Mouse (Mus musculus): ENCODE results near the gene Slamf6.

DNA sequence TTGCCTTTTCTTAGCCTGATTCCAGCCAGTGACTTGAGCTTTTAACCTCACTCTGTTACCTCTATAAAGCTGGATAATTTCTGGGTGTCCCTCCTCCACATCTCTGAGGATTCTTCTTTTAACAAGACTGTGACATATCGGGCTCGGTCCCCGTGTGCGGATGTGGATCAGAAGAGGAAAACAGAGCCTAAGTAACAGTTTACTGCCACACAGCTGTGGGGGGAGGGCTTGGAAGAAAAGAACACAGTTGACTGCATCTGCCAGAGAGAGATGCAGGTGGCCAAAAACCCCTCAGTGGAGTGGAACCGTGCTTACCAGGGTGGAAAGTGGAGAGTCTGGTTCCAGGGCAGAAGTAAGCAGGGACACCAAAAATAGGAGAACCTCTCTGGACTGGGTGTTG is 1.9 kb downstream of the Slamf6 start:
- TF ChIP-seq CTCF (IDR thresholded peaks at IDR 0.05; ENCODE audit: insufficient read depth, low read depth, low read length) (no peak), POLR2A (IDR thresholded peaks at IDR 0.05; ENCODE audit: insufficient read depth, low read depth, low read length) (no peak)
